Mouse (Mus musculus) midbrain, embryonic 14.5 days (tissue): ENCODE measurements around the gene Agpat3. TPM values are rescaled to one million over a fixed set of nuclear protein-coding genes. Genes with fewer than 3 reads are reported as not detected.
A peak's percentile ranks its signal among the peaks of the same experiment; 100 is the strongest.

Source experiments
- ATAC-seq: fragments of 200-750 bp; cut with Nextera tagmentation; 2 replicates; pipeline ENCODE4 v1.8.0; 2017; ENCODE audit warnings: moderate number of reproducible peaks, moderate library complexity; ENCODE audit not compliant: low FRiP score, low TSS enrichment
- DNase-seq: peaks from one replicate; pipeline ENCODE4 v3.0.0-alpha.2; 2015
- H3K27ac ChIP-seq: fragments of 300-500 bp; sonication (generic); replicated peaks from 2 replicates; pipeline ENCODE4 v1.5.1; 2014; ENCODE audit warnings: mild to moderate bottlenecking, low read depth, low read length, moderate library complexity
- H3K27me3 ChIP-seq: fragments of 300-500 bp; sonication (generic); 2 replicates; pipeline ENCODE4 v1.6.1; 2014; ENCODE audit warnings: low read length, control low read depth, mixed read lengths; ENCODE audit not compliant: control insufficient read depth, insufficient read depth
- H3K36me3 ChIP-seq: fragments of 300-500 bp; sonication (generic); 2 replicates; pipeline ENCODE4 v1.6.1; 2014; ENCODE audit warnings: low read length, control low read depth; ENCODE audit not compliant: control insufficient read depth, insufficient read depth
- H3K4me1 ChIP-seq: fragments of 300-500 bp; sonication (generic); 2 replicates; pipeline ENCODE4 v1.6.1; 2014; ENCODE audit warnings: mild to moderate bottlenecking, antibody characterized with exemption, low read length, control low read depth; ENCODE audit not compliant: control insufficient read depth, insufficient read depth
- H3K4me2 ChIP-seq: fragments of 300-500 bp; sonication (generic); 2 replicates; pipeline ENCODE4 v1.6.1; 2014; ENCODE audit warnings: mild to moderate bottlenecking, low read length, moderate library complexity
- H3K4me3 ChIP-seq: fragments of 300-500 bp; sonication (generic); replicated peaks from 2 replicates; pipeline ENCODE4 v1.5.1; 2014; ENCODE audit warnings: low read depth, low read length
- H3K9ac ChIP-seq: fragments of 300-500 bp; sonication (generic); replicated peaks from 2 replicates; pipeline ENCODE4 v1.6.1; 2014; ENCODE audit warnings: mild to moderate bottlenecking, low read length, moderate library complexity
- H3K9me3 ChIP-seq: fragments of 300-500 bp; sonication (generic); 2 replicates; pipeline ENCODE4 v1.6.1; 2016; ENCODE audit warnings: low read length, control low read depth, mixed read lengths; ENCODE audit not compliant: control insufficient read depth
- WGBS: fragments of 180-500 bp; shearing (Covaris S2); extraction: QIAGEN DNeasy Blood & Tissue Kit; methylation state at CpG from one replicate; pipeline ENCODE4 v1.1.7; 2014; 5-methylcytosine and 5-hydroxymethylcytosine counted together
- polyA plus RNA-seq: library from polyadenylated mRNA; unstranded; fragments of >200 nt; fragmentation: Nextera tagmentation; extraction: Ambion mirVana; gene quantifications from 2 replicates; pipeline ENCODE4 v1.2.1, GENCODE M21; 2014

Agpat3 gene
- polyA plus RNA-seq, 1 experiment from 2014 or later = 61.4 TPM

DNA sequence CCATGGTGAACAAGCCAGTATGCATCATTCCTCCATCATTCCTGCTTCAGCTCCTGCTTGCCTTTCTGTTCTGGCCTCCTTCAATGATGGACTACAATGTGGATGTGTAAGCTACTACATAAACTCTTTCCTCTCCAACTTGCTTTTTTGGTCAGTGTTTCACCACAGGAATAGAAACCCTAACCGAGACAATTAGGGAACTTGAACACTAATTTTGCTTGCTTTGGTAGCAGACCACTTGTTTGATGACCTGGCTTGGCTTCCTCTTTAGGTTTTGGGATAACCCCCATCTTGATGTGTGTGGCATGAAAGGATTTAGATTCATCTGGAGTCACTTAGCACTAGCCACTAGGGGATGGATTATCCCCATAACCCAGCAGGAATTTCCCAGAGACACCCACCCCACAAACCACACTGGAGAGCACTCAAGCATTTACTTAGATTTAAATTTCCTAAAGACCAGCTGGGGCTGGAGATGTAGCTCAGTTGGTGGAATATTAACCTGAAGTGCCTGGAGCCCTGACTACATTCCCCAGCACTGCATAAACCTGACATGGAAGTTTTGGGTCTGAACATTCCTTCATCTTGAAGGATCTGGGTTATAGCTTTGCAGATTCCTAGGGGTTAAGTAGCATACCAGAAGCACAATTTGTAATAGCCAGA, 3.8 kb upstream of the Agpat3 start:
- Histone ChIP-seq H3K4me2 (no peak overlapping the region), H3K36me3 (no peaks in the 10 kb centered on the region), H3K9ac (no peak overlapping the region), H3K4me3 (no peak overlapping the region), H3K27ac (no peak overlapping the region), H3K27me3 (no peaks in the 10 kb centered on the region), H3K9me3 (no peaks in the 10 kb centered on the region), H3K4me1 (peaks cover 10% of the 10 kb centered on the region)
- ATAC-seq (no peak), DNase-seq (no peak)
- WGBS = 91% methylated on average over 1 of the region's 1 CpGs

DNA sequence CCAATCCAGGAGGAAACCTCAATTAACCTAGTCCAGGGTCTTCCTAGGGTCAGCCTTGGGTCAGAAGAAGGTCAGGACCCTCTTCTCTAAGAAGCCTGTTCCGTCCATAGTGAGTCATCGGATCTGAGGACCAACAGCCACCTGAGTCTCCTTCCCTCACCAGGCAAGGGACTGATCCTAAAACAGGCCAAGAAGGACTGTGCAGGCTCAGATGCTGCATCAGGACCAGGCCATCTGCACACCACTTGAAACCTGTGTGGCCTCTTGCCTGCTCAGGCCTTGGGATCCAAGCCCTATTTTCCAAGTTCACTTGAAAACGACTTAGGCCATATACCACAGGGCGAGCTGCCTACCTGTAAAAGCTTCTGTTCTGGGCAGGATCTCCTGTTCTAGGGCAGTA, 907 bp upstream of the Agpat3 start:
- H3K27ac ChIP-seq = no peak overlapping the region
- H3K9ac ChIP-seq = peak overlapping the region; percentile 98; the same call in 1 of the 2 replicates
- no peaks in the 10 kb centered on the region for H3K27me3 ChIP-seq
- DNase-seq (no peak), ATAC-seq (no peak)
- H3K36me3 ChIP-seq = no peaks in the 10 kb centered on the region
- H3K4me2 ChIP-seq = no peak overlapping the region
- H3K4me3 ChIP-seq = no peak overlapping the region
- no peaks in the 10 kb centered on the region for H3K9me3 ChIP-seq
- 70% methylated on average over 4 of the region's 4 CpGs for WGBS
- peaks cover 19% of the 10 kb centered on the region for H3K4me1 ChIP-seq

DNA sequence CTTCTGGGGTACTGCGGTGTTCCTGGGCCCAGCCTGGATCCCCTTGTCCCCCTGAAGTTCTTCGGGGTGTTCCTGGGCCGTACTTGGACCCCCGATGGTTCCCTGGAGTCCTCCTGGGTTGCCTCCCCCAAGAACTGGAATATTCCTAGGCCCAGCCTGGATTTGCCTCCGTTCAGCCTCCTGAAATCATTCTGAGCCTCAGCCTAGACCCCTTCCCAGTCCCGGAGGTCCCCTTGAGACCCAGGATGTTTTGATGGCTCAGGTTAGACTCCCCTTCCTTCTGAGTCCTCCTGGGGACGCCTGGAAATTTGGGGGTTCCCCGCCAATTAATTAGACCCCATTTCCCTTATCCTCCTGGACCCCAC, 359 bp upstream of the Agpat3 start:
- DNase-seq = no peak
- Histone ChIP-seq H3K4me2 (peak overlapping the region; percentile 85), H3K36me3 (no peaks in the 10 kb centered on the region)

DNA sequence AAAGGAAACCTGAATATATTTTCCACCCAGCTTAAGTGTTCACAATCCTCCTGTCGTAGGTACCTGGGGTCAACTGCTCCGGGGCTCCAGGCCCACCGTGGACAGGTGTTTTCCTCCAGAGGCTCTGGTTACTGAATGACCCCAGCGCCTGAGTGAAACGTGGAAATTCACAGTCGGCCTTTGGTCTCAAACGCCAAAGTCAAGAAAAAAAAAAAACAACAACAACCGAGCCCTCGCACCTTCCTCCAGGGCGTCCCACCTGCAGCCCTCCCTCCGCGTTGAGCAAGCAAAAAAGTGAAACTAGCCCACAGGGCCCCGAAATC, 764 bp downstream of the Agpat3 start:
- Histone ChIP-seq H3K9ac (peak overlapping the region; percentile 98), H3K27ac (peak overlapping the region; percentile 80), H3K4me2 (peak overlapping the region; percentile 85), H3K9me3 (no peaks in the 10 kb centered on the region), H3K36me3 (no peaks in the 10 kb centered on the region), H3K4me1 (peaks cover 19% of the 10 kb centered on the region), H3K27me3 (no peaks in the 10 kb centered on the region), H3K4me3 (peak overlapping the region; percentile 91)
- ATAC-seq (no peak), DNase-seq (no peak)
- 3% methylated on average over 13 of the region's 13 CpGs for WGBS

More for the DNA sequence above, 359 bp upstream of the Agpat3 start:
- 17% methylated on average over 8 of the region's 8 CpGs for WGBS
- H3K27ac ChIP-seq = peak overlapping the region; percentile 80
- peak overlapping the region; percentile 91 for H3K4me3 ChIP-seq
- H3K9me3 ChIP-seq = no peaks in the 10 kb centered on the region
- ATAC-seq = peak; percentile 33
- peak overlapping the region; percentile 98 for H3K9ac ChIP-seq
- no peaks in the 10 kb centered on the region for H3K27me3 ChIP-seq
- peaks cover 19% of the 10 kb centered on the region for H3K4me1 ChIP-seq

DNA sequence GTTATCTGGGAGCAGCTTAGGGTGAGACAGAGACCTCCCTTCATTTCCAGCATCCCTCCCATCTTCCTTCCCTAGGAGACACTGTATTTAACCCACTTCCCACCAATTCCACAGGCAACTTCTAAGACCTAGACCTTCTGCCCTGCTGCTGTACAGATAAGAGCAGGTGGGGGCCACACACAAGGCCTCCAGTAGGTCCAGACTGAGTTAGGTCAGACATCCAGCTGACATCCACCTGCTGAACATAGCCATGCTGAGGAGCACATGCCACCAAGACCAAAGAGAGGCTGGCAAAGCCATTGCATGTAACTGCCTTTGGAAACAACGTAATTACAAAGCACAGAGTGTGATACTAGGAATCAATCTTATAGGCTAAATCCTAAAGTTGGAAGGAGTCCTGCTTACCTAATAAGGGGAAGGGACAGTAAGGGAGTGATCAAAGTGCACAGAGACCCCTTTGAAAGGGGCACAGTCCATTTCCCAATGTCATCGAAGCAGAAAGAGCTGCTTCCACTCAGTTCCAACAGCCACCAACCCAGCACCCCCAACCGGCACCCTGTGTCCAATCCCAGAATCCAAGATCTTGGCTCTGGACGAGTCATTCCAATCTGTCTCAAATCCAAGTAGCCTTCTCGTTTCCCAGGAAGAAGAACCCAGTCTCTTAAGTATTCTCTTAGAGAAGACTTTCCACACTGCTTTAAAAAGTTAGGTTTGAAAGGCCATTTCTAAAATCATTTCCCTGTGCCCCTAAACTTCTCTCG, 1.3 kb downstream of the Agpat3 start:
- Histone ChIP-seq H3K4me3 (peak overlapping the region; percentile 91), H3K4me2 (peak overlapping the region; percentile 85), H3K27me3 (no peaks in the 10 kb centered on the region), H3K9ac (peak overlapping the region; percentile 98), H3K36me3 (no peaks in the 10 kb centered on the region), H3K27ac (no peak overlapping the region), H3K4me1 (peaks cover 19% of the 10 kb centered on the region), H3K9me3 (no peaks in the 10 kb centered on the region)
- ATAC-seq = no peak
- 22% methylated on average over 6 of the region's 6 CpGs for WGBS
- peak; percentile 9 for DNase-seq

DNA sequence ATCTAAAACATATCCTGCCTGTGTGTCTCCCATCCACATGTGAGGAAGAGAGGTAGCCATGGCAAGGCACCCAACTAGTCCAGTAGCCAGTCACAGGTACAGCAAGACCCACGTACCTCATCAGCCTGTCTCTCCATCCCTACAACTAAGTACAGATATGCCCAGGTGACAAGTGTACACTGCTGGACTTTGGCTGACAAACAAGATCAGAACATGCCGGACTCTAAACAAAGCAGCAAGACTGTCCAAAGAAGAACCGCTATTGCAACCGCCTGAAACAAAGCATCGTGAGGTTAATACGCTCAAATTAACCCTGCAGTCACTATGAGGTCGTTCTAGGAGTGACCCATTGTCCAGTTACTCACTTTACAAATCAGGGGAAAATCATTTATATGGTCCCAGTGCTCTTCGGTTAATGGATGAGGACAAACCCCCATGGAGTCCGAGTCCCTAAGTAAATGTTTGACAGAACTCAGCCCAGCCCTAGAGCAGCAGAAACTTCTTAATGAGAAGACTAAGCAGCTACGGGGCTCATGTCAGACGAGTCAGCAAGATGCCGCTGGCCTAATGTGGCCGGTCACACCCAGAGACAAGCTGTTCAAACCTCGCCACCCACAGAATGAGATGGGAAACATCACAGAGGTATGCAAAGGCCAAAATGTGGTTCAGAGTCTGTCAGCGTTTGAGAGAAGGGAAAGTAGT, 2.7 kb downstream of the Agpat3 start:
- no peak overlapping the region for H3K4me3 ChIP-seq
- H3K27me3 ChIP-seq = no peaks in the 10 kb centered on the region
- 80% methylated on average over 15 of the region's 15 CpGs for WGBS
- H3K4me2 ChIP-seq = no peak overlapping the region
- ATAC-seq (no peak), DNase-seq (no peak)
- no peak overlapping the region for H3K27ac ChIP-seq
- peaks cover 19% of the 10 kb centered on the region for H3K4me1 ChIP-seq
- no peaks in the 10 kb centered on the region for H3K9me3 ChIP-seq
- H3K9ac ChIP-seq = no peak overlapping the region
- no peaks in the 10 kb centered on the region for H3K36me3 ChIP-seq

DNA sequence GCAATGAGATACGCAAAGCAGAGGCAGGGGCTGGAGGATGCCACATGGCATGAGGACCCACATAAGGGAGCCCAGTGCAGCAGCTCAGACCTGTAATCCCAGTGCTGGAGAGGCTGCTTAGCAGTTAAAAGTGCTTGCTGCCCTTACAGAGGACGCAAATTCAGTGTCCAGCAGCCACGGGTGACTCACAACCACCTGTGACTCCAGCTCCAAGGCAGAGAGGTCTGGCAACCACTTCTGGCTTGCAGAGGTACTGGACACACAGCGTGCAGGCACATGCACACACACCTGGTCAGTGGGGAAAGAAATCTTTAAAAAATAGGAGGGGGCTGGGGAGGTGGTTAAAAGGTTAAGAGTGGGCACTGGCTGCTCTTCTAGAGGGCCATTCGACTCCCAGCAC, 4.1 kb downstream of the Agpat3 start:
- H3K4me2 ChIP-seq = no peak overlapping the region
- H3K27ac ChIP-seq = no peak overlapping the region
- no peak for ATAC-seq
- WGBS = 96% methylated on average over 5 of the region's 5 CpGs
- no peaks in the 10 kb centered on the region for H3K27me3 ChIP-seq
- no peak overlapping the region for H3K4me3 ChIP-seq
- no peak overlapping the region for H3K9ac ChIP-seq
- peaks cover 19% of the 10 kb centered on the region for H3K4me1 ChIP-seq
- H3K9me3 ChIP-seq = no peaks in the 10 kb centered on the region
- DNase-seq = no peak
- H3K36me3 ChIP-seq = no peaks in the 10 kb centered on the region

DNA sequence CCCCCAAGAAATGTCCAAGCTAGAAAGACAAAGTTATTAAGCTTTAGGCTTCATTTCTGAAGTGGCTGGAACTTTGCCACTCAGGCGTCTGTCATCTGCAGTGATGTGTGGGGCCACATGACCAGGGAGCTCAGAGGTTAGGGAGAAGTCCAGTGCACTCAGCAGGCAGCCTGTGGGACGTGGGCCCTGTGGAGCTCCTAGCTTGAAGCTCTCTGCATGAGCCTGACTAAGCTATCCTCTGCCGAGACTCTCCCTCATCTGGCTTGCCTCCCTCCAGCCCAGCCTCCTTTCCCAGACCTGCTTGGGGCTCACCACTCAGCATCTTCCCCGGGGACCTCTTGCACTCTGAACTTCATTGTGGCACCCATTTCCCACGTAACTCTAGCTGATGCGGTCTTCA, 4.8 kb downstream of the Agpat3 start:
- Histone ChIP-seq H3K4me3 (no peak overlapping the region), H3K36me3 (no peaks in the 10 kb centered on the region), H3K9me3 (no peaks in the 10 kb centered on the region), H3K27me3 (no peaks in the 10 kb centered on the region), H3K4me2 (no peak overlapping the region), H3K27ac (no peak overlapping the region), H3K4me1 (peaks cover 15% of the 10 kb centered on the region), H3K9ac (no peak overlapping the region)
- ATAC-seq (no peak), DNase-seq (no peak)
- 71% methylated on average over 6 of the region's 6 CpGs for WGBS
